Mouse (Mus musculus) retina, embryonic 14.5 days (tissue): Measurements from ENCODE around the gene Maml1.

Source experiments
- DNase-seq: peaks from one replicate; pipeline ENCODE4 v3.0.0-alpha.2; 2015; ENCODE audit warnings: low spot score

Gene Maml1

DNA sequence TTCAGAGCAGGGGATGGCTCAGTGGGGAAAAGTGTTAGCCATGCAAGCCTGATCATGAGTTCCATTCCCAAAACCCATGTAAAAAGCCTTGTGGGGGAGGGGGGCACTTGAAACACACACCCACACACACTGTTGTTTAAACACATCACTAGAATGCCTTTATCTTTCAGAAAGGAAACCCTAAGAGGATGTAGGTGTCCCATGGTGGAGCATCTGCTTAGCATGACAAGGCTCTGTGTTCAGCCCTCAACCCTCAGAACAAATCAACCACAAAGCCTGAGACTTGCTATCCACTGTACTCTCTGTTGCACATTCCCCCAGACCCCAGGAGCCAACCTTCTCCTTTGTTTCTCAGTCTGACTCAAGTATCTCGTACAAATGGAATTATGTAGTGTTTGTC lies 12.1 kb downstream of the Maml1 start:
- no peak for DNase-seq

DNA sequence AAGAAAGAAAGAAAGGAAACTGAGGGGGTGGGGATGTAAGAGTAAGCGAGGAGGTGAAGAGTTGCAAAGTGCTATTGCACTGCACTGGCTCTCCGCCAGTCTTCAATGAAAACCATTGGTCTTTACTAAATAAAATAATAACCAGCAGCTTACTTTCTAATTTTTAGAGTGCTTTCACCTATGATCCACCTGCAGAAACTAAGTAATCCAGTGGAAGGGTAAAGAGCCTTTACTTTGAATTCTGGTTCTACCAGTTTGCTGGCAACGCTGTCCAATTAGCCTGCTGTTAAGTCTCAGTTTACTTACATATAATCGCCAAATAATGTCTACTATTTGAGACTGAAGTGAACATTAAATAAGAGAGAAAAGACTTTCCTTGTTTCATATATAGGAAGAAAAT lies 13.1 kb downstream of the Maml1 start:
- DNase-seq: no peak

DNA sequence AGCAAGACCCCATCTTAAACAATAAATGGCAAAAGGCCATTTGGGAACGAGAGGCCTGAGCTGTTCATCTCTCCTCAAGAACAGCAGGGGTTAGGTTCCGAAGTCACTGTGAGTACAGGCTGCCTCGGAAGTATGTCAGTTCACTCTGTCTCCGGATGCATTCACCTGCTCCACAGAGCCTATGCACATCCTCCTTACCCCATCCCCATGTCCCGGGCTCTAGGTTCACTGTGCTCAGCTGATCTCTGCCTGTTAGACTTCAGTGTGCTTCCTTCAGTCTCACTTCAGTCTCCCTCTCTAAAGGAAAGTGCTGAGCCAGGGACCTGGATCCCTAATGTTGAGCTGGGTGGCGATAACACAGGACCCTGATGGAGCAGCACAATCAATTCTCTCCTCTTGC lies 14.4 kb downstream of the Maml1 start:
- DNase-seq: no peak

GRCm38 (mm10) chr11:50277025-50277424 lies 15.1 kb downstream of the Maml1 start:
- DNase-seq: no peak

DNA sequence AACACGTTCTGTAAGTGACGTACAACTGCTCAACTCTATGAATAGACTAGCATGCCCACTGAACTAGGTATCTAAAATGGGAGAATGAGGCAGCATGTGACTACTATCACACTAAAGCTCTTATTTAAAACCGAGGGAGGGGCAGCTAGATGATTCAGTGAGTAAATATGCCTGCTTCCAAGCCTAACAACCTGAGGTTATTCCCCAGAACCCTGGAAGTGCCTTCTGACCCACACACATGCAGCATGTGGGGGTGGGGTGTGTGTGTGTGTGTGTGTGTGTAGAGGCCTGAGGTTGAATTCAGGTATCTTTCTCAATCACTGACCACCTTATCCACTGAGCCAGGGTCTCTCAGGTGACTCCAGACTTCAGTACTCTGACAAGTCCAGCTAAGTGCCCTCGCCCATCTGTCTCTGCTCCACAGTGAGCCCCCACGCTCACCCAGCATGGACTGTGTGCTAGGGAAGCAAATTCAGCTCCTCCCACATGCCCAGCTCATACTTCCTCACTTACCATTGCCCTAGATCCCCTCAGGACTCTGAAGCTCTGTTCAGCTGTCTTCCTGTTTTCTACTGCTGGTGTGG lies 16.5 kb downstream of the Maml1 start:
- no peak for DNase-seq

GRCm38 (mm10) chr11:50275077-50275476 lies 17.0 kb downstream of the Maml1 start:
- no peak for DNase-seq

DNA sequence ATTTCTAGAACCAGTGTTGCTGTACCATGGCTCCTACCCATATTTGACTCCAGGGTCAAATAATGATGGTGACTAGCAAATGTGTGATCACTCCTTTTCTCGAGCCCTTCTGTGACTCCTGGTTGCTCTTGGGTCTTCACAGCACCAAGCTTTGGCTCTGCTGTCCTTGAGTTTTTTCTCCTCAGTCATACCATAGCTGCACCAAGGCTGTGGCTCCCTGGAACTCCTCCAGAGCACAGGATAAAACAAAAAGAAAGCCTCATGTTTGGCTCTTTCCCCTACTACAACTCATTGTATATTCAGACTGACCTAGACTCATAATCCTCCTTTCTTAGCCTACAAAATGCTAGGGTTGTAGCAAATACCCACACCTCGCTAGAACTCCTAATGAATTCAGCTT lies 19.3 kb downstream of the Maml1 start:
- no peak for DNase-seq

DNA sequence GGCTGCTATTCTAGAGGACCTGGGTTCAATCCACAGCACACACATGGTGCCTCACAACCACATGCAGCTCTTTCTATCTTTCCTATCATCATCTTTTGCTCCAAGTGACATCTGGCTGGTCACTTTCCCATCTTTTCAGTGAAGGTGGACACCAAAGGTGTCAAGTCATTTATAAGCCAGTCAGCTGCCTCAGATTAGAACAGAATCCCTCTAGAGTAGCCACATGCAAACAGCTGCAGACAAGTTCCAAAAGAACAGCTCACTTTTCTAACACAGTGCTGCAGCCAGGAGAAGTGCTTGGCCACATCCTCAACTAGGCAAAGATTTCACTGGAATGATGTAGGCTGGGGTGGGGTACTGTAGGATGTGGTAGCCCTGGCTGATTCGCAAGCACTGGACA lies 22.2 kb downstream of the Maml1 start:
- no peak for DNase-seq

- DNase-seq: peak; percentile 49
Observed at GRCm38 (mm10) chr11:50269163-50269562, 22.9 kb downstream of the Maml1 start.

- DNase-seq: no peak
Observed at GRCm38 (mm10) chr11:50266997-50267396, 25.1 kb downstream of the Maml1 start.

GRCm38 (mm10) chr11:50265931-50266330 lies 26.2 kb downstream of the Maml1 start:
- no peak for DNase-seq

DNA sequence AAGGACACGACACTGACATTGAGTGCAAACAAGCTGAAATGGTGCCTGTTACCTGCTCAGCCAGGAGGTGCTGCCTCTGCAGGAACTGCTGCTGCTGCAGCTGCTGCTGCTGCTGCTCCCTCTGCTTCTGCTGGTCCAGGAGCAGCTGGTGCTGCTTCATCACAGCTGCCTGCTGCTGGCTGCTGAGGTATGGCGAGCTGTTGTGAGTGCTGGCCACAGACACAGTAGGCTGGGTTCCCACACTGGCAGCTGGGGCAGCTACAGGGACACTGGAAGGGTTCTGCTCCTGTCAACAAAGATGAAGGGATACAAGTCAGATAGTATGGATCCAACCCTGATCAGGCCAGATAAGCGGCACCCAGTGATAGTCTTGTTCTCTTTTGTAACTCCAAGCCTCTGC lies 28.9 kb downstream of the Maml1 start:
- no peak for DNase-seq

- DNase-seq: no peak
Observed at GRCm38 (mm10) chr11:50262020-50262419, 30.1 kb downstream of the Maml1 start.

GRCm38 (mm10) chr11:50258310-50258709 lies 33.8 kb downstream of the Maml1 start:
- DNase-seq: no peak

DNA sequence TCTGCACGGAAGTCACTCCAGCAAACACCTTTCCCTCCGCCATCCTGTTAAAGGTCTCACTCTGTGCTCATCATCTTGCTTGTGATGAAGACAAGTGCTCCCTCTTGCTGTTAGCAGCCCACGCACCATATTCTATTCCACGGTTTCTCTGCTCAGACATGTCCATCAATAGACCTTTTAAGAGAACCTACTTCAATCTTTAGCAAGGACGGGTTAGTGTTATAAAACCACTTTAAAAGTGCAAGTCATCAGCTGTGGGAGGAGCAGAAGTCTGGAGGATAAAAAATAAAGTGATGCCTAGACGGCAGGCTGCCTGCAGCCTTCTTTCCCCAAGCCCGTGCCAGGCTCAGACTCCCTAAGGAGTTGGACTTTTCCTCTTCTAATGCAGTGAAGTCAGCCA lies 35.5 kb downstream of the Maml1 start:
- DNase-seq: no peak

- no peak for DNase-seq
Observed at GRCm38 (mm10) chr11:50254010-50254580, 38.0 kb downstream of the Maml1 start.

DNA sequence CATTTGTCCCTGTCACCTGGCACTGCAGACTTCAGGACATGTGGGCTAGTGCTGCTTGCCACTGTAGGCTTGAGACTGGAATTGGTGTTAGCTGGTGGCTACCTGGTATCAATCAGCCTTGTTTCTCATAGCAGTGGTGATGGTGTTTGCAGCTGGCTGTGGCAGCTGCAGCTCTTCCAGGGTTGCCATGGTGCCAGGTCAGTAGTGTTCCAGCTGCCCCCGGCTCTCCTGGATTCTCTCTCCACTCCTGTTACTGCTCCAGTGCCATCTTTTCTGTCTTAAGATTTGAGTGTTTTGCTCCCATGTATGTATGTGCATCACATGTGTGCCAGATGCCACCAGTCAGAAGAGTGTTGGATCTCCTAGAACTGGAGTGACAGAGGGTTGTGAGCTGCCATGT lies 38.7 kb downstream of the Maml1 start:
- DNase-seq: no peak

DNA sequence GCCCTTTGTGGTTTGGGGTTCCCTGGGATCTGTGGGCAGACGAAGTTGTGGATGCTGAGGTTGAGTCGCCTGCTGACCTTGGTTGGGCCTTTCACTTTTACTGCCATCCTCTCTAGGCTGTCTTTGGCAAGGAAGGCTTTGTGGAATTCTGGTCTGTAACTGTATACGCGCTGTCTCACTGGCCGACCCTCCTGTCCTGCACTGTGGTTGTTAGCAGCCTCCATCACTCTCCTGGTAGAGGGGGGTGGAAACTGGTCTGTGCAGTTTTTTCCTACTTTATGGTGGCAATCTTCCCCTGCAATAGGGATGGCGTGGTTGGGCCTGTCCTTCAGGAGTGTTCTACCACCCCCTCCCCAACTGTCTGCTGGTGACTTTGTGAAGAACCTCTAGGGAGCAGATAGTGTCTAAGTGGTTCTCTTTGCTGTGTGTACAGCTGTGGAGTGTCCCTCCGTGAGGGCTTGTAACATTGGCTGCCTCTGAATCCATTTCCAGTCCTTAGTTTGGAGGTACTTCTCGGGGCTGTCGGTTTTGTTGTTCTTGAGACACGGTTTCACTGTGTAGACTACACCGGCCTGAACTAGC lies 39.3 kb downstream of the Maml1 start:
- DNase-seq: no peak

DNA sequence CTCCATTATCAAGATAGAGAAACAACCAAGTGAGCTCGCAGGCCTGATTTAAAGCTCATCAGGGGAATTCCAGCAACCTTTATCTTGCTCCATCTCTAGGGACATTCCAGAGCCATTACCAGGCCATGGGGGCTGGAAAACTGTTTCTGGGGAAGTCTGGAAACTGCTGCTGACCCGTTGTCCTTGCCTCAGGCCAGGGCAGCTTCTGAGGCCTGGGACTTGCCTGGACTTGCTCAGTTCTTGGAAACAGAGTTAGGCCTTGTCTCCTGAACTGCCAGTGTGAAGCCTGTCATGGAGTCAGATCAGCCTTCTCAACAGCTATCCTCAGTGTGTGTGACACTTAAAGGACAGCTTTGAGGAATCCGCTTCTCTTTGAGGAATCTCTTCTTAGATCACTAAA lies 39.9 kb downstream of the Maml1 start:
- DNase-seq: no peak

DNA sequence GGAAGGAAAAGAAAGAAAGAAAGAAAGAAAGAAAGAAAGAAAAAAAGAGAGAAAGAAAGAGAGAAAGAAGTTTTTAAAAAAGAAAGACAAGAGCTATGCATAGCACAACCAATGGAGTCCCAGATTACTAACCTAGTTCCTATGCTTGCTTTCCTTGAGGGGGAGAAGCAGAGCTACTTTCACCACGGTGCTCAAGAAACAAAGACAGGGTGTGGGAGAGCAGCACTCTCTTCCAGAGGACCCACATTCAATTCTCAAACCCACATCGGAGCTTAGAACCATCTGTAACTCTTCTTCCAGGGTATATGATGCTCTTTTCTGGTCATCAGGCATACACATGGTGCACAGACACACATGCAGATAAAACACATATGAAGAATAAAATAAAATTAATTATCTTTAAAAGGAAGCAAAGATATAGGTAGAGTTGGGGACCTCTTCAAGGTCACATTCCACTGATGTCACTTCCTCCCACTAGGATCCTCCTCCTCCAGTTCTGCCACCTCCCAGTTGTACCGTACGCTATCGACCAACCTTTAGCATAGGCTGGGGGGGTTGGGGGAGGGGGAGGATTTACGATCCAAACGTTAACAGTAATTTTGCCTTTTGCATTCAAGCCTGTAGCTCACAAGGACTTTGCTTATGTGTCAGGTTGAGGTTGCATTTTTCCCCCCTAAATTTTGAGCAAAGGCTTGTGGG lies 43.5 kb downstream of the Maml1 start:
- DNase-seq: no peak

- DNase-seq: no peak
Observed at GRCm38 (mm10) chr11:50245269-50245668, 46.8 kb downstream of the Maml1 start.

GRCm38 (mm10) chr11:50243926-50244325 lies 48.2 kb downstream of the Maml1 start:
- no peak for DNase-seq

- no peak for DNase-seq
Observed at GRCm38 (mm10) chr11:50240235-50240911, 51.7 kb downstream of the Maml1 start.
